Mouse (Mus musculus): ENCODE results near the gene Ccdc42.

GRCm38 (mm10) chr11:68545682-68546222 lies 41.1 kb upstream of the Ccdc42 start:
- no peak for TF ChIP-seq POLR2A (IDR thresholded peaks at IDR 0.05; ENCODE audit: extremely low read depth, insufficient read depth, low read length)
- TF ChIP-seq CTCF (IDR thresholded peaks at IDR 0.05; ENCODE audit: extremely low read depth, insufficient read depth, low read length): no peak

Data from cortical plate, adult 2 months (tissue).